Comparison of ENCODE assay signal across 28 mouse cellular contexts in genomic region chr7:45302626-45303025, GRCm38 (mm10). TPM values are rescaled to one million over a fixed set of nuclear protein-coding genes. Genes with fewer than 3 reads are reported as not detected.
A peak's percentile ranks its signal among the peaks of the same experiment; 100 is the strongest.
DNase-seq lines count a peak whose midpoint lies in the region; ATAC-seq and TF ChIP-seq lines count a peak whose summit lies in the region.
"Had no signal": no experiment of that assay in that cellular context is flagged by ENCODE, and none has a peak within 500 bp of the region (broad histone marks: within the 10 kb centered on the region; RNA-seq: fewer than 3 reads in every experiment).

No protein-coding gene starts in this region.

- H3K9me3 ChIP-seq in lung, embryonic 14.5 days (ENCODE audit: low read depth, low read length), result no peaks in the 10 kb centered on the region
- H3K9me3 ChIP-seq: forebrain, embryonic 10.5 days; G1E; liver, embryonic 12.5 days; stomach, embryonic 15.5 days had no signal

- no peak for ATAC-seq in lung, embryonic 14.5 days (ENCODE audit: insufficient read depth)
- ATAC-seq: liver, embryonic 12.5 days had no signal

- WGBS in cerebellum, adult 2 months, result 22% methylated on average over 8 of the region's 8 CpGs
- 52% methylated on average over 8 of the region's 8 CpGs for WGBS in lung, embryonic 14.5 days

- no peaks in the 10 kb centered on the region for H3K4me1 ChIP-seq in cerebellum, adult 2 months (ENCODE audit: control insufficient read depth, insufficient read depth, low read length)
- H3K4me1 ChIP-seq in lung, embryonic 14.5 days (ENCODE audit: insufficient read depth), result no peaks in the 10 kb centered on the region

- TF ChIP-seq POLR2A in cerebellum, adult 2 months (IDR thresholded peaks at IDR 0.05; ENCODE audit: borderline replicate concordance, insufficient read depth, low read length), result no peak

- no peak overlapping the region for H3K4me3 ChIP-seq in cerebellum, adult 2 months (replicated peaks; ENCODE audit: insufficient read depth, low read depth, low read length)
- no peak overlapping the region for H3K4me3 ChIP-seq in lung, embryonic 14.5 days (ENCODE audit: low read depth, low read length)
- H3K4me3 ChIP-seq: forebrain, embryonic 10.5 days; heart, adult 2 months; liver, embryonic 12.5 days; myocyte; stomach, embryonic 15.5 days had no signal

- DNase-seq in cerebellum, postnatal 14 days, result peak; percentile 50 to 70
- DNase-seq in cerebellum, adult 2 months, result no peak
- peak; percentile 39 for DNase-seq in layer of hippocampus, adult 11-12 months (ENCODE audit: low spot score)
- DNase-seq in layer of hippocampus, adult 18-20 months (ENCODE audit: low spot score in 2 of 2), result no peak
- peak; percentile 74 for DNase-seq in lung, embryonic 14.5 days
- DNase-seq in lung, postnatal 36 days, result no peak
- peak; percentile 38 for DNase-seq in NIH3T3 (ENCODE audit: low read depth)
- DNase-seq in kidney, postnatal 14 days, result no peak
- DNase-seq: cerebellum, adult 9-11 months; gastrocnemius, postnatal 25 days; heart, adult 2 months; heart, postnatal 4 days; kidney, adult 18-20 months; lung, adult 2 months; right cerebral cortex, postnatal 25 days; thymus, adult 18-20 months; thymus, postnatal 4 days had no signal

- H3K27me3 ChIP-seq in cerebellum, adult 2 months (ENCODE audit: control insufficient read depth, insufficient read depth, low read length), result no peaks in the 10 kb centered on the region
- no peaks in the 10 kb centered on the region for H3K27me3 ChIP-seq in lung, embryonic 14.5 days (ENCODE audit: insufficient read depth, low read length)
- H3K27me3 ChIP-seq: stomach, embryonic 15.5 days had no signal

- no peak overlapping the region for H3K4me2 ChIP-seq in lung, embryonic 14.5 days
- H3K4me2 ChIP-seq: liver, embryonic 12.5 days; midbrain, embryonic 11.5 days; stomach, embryonic 15.5 days had no signal

- no peak overlapping the region for H3K9ac ChIP-seq in lung, embryonic 14.5 days
- H3K9ac ChIP-seq: liver, embryonic 12.5 days; stomach, embryonic 15.5 days had no signal

- H3K27ac ChIP-seq in cerebellum, adult 2 months (ENCODE audit: insufficient read depth, low read length), result no peak overlapping the region
- no peak overlapping the region for H3K27ac ChIP-seq in lung, embryonic 14.5 days (ENCODE audit: low read depth)
- H3K27ac ChIP-seq: forebrain, embryonic 10.5 days; heart, adult 2 months; kidney, postnatal 0 days; liver, embryonic 12.5 days; stomach, embryonic 15.5 days had no signal

- no peak for TF ChIP-seq CTCF in cerebellum, adult 2 months (IDR thresholded peaks at IDR 0.05; ENCODE audit: borderline replicate concordance, insufficient read depth, low read depth, low read length)
- no peak for TF ChIP-seq CTCF in lung, embryonic 14.5 days (IDR thresholded peaks at IDR 0.05; ENCODE audit: low read depth)

- H3K36me3 ChIP-seq in lung, embryonic 14.5 days (ENCODE audit: insufficient read depth), result peaks cover 8% of the 10 kb centered on the region
- H3K36me3 ChIP-seq: forebrain, embryonic 10.5 days; G1E; liver, embryonic 12.5 days had no signal

RNA-seq across cellular contexts. Expression of gene Slc6a21, which starts 25.3 kb away (rescaled TPM):
- not detected in 2 replicates for polyA plus RNA-seq in cerebellum, adult 2 months (2012; rRNA removed)
- not detected for total RNA-seq in layer of hippocampus, adult 18-20 months (2021)
- polyA plus RNA-seq in lung, embryonic 14.5 days (2014; fragmentation: Nextera tagmentation; extraction: Ambion mirVana), result not detected in 2 replicates
- total RNA-seq: gastrocnemius, postnatal 25 days; heart, adult 2 months; heart, postnatal 4 days; left cerebral cortex, adult 18-20 months; neutrophil, adult 5-6 weeks had no signal
- polyA plus RNA-seq: forebrain, embryonic 10.5 days; G1E; heart, embryonic 14.5 days; kidney, postnatal 0 days; limb, embryonic 11.5 days; liver, embryonic 12.5 days; lung, adult 2 months; midbrain, embryonic 11.5 days; myocyte; stomach, embryonic 15.5 days had no signal

RNA-seq across cellular contexts. Expression of gene Trpm4, which starts 31.0 kb away (rescaled TPM):
- 17.5 and 18.9 TPM in 2 replicates for polyA plus RNA-seq in cerebellum, adult 2 months (2012; rRNA removed)
- total RNA-seq in layer of hippocampus, adult 18-20 months (2021), result 10 to 100 TPM in 1 of 2 experiments, 1 to 10 TPM in 1; 9.7 to 16.2 TPM
- 11.4 and 15.7 TPM in 2 replicates for polyA plus RNA-seq in lung, embryonic 14.5 days (2014; fragmentation: Nextera tagmentation; extraction: Ambion mirVana)

RNA-seq across cellular contexts. Expression of gene Hrc, which starts 32.5 kb away (rescaled TPM):
- polyA plus RNA-seq in cerebellum, adult 2 months (2012; rRNA removed), result 0.11 and 0.31 TPM in 2 replicates
- under 1 TPM; 0.17 to 0.18 TPM for total RNA-seq in layer of hippocampus, adult 18-20 months (2021)
- 0.58 and 1.2 TPM in 2 replicates for polyA plus RNA-seq in lung, embryonic 14.5 days (2014; fragmentation: Nextera tagmentation; extraction: Ambion mirVana)
- total RNA-seq: neutrophil, adult 5-6 weeks had no signal
- polyA plus RNA-seq: G1E had no signal

Comparison
In these comparisons a context has a peak if more than half of its experiments do, and no peak if none do; other contexts are left out.
1. DNase-seq: peak in cerebellum, postnatal 14 days (2 of 2), layer of hippocampus, adult 11-12 months (single experiment), lung, embryonic 14.5 days (single experiment) and NIH3T3 (single experiment); none in cerebellum, adult 2 months (0 of 2), layer of hippocampus, adult 18-20 months (0 of 2), lung, postnatal 36 days (single experiment) and kidney, postnatal 14 days (single experiment).